26 mouse cellular contexts compared by ENCODE assay signal in genomic region chrX:51910576-51910975, GRCm38 (mm10).
DNase-seq lines count a peak whose midpoint lies in the region; ATAC-seq lines count a peak whose summit lies in the region.
"Had no signal": no experiment of that assay in that cellular context is flagged by ENCODE, and none has a peak within 500 bp of the region (broad histone marks: within the 10 kb centered on the region; RNA-seq: fewer than 3 reads in every experiment).

No protein-coding gene starts in this region.

- peak; percentile 68; the same call in 1 of the 2 replicates for ATAC-seq in limb, embryonic 11.5 days (ENCODE audit: insufficient number of reproducible peaks, low FRiP score, low TSS enrichment, low read depth)
- ATAC-seq in limb, embryonic 13.5 days (ENCODE audit: low FRiP score, low read depth): 0 out of 2 replicates have a peak, but pooled peaks have one; percentile 41
- no peak for ATAC-seq in CD4-positive, CD25-positive, alpha-beta regulatory T cell, adult 4 months
- ATAC-seq: forebrain, embryonic 14.5 days; forebrain, embryonic 16.5 days had no signal

- no peaks in the 10 kb centered on the region for H3K36me3 ChIP-seq in limb, embryonic 11.5 days (ENCODE audit: control insufficient read depth, insufficient read depth, low read length)
- no peaks in the 10 kb centered on the region for H3K36me3 ChIP-seq in limb, embryonic 13.5 days
- H3K36me3 ChIP-seq: embryonic facial prominence, embryonic 13.5 days; embryonic facial prominence, embryonic 15.5 days; forebrain, embryonic 10.5 days; forebrain, embryonic 12.5 days; G1E had no signal

- DNase-seq in hindlimb bud, embryonic 11.5 days (ENCODE audit: extremely low spot score, low read depth, low spot score): peak; percentile 62
- peak; percentile 25 for DNase-seq in limb, embryonic 11.5 days (ENCODE audit: low spot score)
- DNase-seq in left cerebral cortex, postnatal 10 days (ENCODE audit: extremely low spot score in 1 of 2, low spot score in 2 of 2): no peak
- no peak for DNase-seq in right cerebral cortex, postnatal 10 days (ENCODE audit: low spot score in 2 of 2)
- no peak for DNase-seq in Muller cell, postnatal 12 days (ENCODE audit: inconsistent ontology term)
- DNase-seq: adrenal gland, adult 2 months; adrenal gland, postnatal 10 days; adrenal gland, postnatal 25 days; cerebellum, adult 11 months; cerebellum, adult 18-20 months; cerebellum, adult 8-10 months; cerebellum, adult 9-11 months; cerebellum, postnatal 14 days; cerebellum, postnatal 36 days; embryo, embryonic 11 days had no signal

- H3K27me3 ChIP-seq in limb, embryonic 11.5 days (ENCODE audit: control insufficient read depth, insufficient read depth, low read length): no peaks in the 10 kb centered on the region
- peaks cover 2% of the 10 kb centered on the region; the same call in 1 of the 2 replicates for H3K27me3 ChIP-seq in limb, embryonic 13.5 days
- H3K27me3 ChIP-seq: CH12.LX; embryonic facial prominence, embryonic 15.5 days; forebrain, embryonic 12.5 days had no signal

- intact Hi-C loops in left cerebral cortex, postnatal 10 days (cut with DNase I): loop anchor here (5.0 to 10.0 kb wide), 2 partner anchors 416 to 513 kb away; no protein-coding TSS in a partner anchor

- no peak overlapping the region for H3K4me3 ChIP-seq in limb, embryonic 11.5 days (ENCODE audit: low read depth, low read length)
- H3K4me3 ChIP-seq in limb, embryonic 13.5 days: no peak overlapping the region
- H3K4me3 ChIP-seq: embryonic facial prominence, embryonic 13.5 days; embryonic facial prominence, embryonic 15.5 days; erythroblast, embryonic 14.5 days; forebrain, embryonic 10.5 days; forebrain, embryonic 12.5 days had no signal

- H3K9ac ChIP-seq in limb, embryonic 11.5 days (ENCODE audit: low read length): no peak overlapping the region
- H3K9ac ChIP-seq in limb, embryonic 13.5 days: no peak overlapping the region
- H3K9ac ChIP-seq: embryonic facial prominence, embryonic 13.5 days; embryonic facial prominence, embryonic 15.5 days; forebrain, embryonic 12.5 days had no signal

- peak overlapping the region; percentile 74 for H3K27ac ChIP-seq in limb, embryonic 11.5 days (replicated peaks; ENCODE audit: low read depth, low read length)
- H3K27ac ChIP-seq in limb, embryonic 13.5 days: peak overlapping the region; percentile 75; the same call in 1 of the 2 replicates
- H3K27ac ChIP-seq: embryonic facial prominence, embryonic 13.5 days; embryonic facial prominence, embryonic 15.5 days; forebrain, embryonic 10.5 days; forebrain, embryonic 12.5 days had no signal

- H3K4me2 ChIP-seq in limb, embryonic 11.5 days (ENCODE audit: low read depth, severe bottlenecking): no peak overlapping the region
- H3K4me2 ChIP-seq in limb, embryonic 13.5 days (replicated peaks): no peak overlapping the region
- H3K4me2 ChIP-seq: embryonic facial prominence, embryonic 13.5 days; embryonic facial prominence, embryonic 15.5 days; forebrain, embryonic 12.5 days had no signal

- no peaks in the 10 kb centered on the region for H3K9me3 ChIP-seq in limb, embryonic 11.5 days (ENCODE audit: control insufficient read depth, low read length)
- no peaks in the 10 kb centered on the region for H3K9me3 ChIP-seq in limb, embryonic 13.5 days
- H3K9me3 ChIP-seq: embryonic facial prominence, embryonic 13.5 days; embryonic facial prominence, embryonic 15.5 days; forebrain, embryonic 10.5 days; forebrain, embryonic 12.5 days; G1E had no signal

- 24% methylated on average over 1 of the region's 1 CpGs for WGBS in limb, embryonic 11.5 days
- 15% methylated on average over 1 of the region's 1 CpGs for WGBS in limb, embryonic 13.5 days

- no peaks in the 10 kb centered on the region for H3K4me1 ChIP-seq in limb, embryonic 11.5 days (ENCODE audit: control insufficient read depth, insufficient read depth, low read length)
- H3K4me1 ChIP-seq in limb, embryonic 13.5 days: peaks cover 22% of the 10 kb centered on the region; the same call in 1 of the 2 replicates
- H3K4me1 ChIP-seq: embryonic facial prominence, embryonic 15.5 days; forebrain, embryonic 12.5 days had no signal

Comparison
In these comparisons a context has a peak if more than half of its experiments do, and no peak if none do; other contexts are left out.
1. DNase-seq: peak in hindlimb bud, embryonic 11.5 days (single experiment) and limb, embryonic 11.5 days (single experiment); none in left cerebral cortex, postnatal 10 days (0 of 2), right cerebral cortex, postnatal 10 days (0 of 2) and Muller cell, postnatal 12 days (single experiment).